Mouse (Mus musculus): Measurements from ENCODE around the gene Wnk1. TPM values are rescaled to one million over a fixed set of nuclear protein-coding genes. Genes with fewer than 3 reads are reported as not detected.
"Not testable (repeated sequence)": the region's sequence is repeated elsewhere in the genome, so short reads cannot be mapped to it uniquely, and the experiment has no call there.

Gene Wnk1
- 100 to 1,000 TPM; 212 to 252 (median 217) TPM for total RNA-seq (2022)

GRCm38 (mm10) chr6:120038366-120039255 lies at the start of gene Wnk1:
TSS of gene Wnk1 (minus strand) at chr6:120038672.
- peak; percentile 98 for DNase-seq (ENCODE audit: low spot score in 2 of 2)

DNA sequence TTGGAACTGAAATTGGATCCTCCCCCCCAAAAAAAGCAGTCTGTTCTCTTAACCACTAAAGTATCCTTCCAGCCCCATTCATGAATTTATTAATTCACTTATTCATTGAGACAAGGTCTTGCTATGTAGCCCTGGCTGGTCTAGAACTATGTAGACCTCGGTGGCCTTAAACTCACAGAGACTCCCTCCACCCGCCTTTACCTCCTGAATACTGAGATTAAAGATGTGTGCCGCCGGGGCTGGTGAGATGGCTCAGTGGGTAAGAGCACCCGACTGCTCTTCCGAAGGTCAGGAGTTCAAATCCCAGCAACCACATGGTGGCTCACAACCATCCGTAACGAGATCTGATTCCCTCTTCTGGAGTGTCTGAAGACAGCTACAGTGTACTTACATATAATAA lies 48.6 kb upstream of the Wnk1 start:
- DNase-seq (ENCODE audit: low spot score in 2 of 2) = not testable (repeated sequence)

- DNase-seq (ENCODE audit: low spot score in 2 of 2) = no peak
These were observed 47.4 kb upstream of the Wnk1 start for GRCm38 (mm10) chr6:120085832-120086231.

DNA sequence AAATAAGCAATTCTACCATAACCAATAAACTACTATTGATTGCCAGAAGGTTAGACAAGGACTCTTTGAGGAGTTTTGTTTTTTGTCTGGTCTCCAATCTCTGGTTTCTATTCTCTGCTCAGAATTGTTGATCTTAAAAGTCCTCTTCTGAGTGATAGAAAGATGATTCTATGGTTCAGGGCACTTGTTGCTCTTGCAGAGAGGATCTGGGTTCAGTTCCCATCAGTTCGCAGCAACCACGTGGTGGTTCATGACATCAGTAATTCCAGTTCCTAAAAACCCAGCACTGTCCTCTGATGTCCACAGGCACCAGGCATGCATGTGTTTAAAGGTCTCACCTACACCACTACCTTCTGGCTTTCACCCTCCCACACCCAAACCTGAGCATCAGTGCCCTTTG lies 46.5 kb upstream of the Wnk1 start:
- DNase-seq (ENCODE audit: low spot score in 2 of 2) = no peak

DNA sequence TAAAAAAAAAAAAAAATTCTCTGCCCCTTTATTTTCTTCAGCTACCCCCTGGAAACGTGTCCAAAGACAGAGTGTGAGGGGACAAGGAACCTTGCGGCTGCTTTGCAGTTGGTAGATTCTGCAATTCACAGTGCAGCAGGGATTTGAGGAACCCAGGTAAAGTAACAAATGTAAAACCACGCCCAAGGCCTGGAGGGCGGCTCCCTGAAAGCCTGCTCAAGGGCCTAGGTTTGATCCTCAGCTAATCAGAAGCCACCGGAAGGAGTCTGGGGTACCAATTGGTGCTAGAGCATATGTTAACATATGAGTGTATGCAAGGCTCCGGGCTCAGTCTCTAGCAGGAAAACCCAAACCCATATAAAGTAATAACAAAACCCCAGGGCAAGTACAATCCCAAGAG lies 45.0 kb upstream of the Wnk1 start:
- no peak for DNase-seq (ENCODE audit: low spot score in 2 of 2)

DNA sequence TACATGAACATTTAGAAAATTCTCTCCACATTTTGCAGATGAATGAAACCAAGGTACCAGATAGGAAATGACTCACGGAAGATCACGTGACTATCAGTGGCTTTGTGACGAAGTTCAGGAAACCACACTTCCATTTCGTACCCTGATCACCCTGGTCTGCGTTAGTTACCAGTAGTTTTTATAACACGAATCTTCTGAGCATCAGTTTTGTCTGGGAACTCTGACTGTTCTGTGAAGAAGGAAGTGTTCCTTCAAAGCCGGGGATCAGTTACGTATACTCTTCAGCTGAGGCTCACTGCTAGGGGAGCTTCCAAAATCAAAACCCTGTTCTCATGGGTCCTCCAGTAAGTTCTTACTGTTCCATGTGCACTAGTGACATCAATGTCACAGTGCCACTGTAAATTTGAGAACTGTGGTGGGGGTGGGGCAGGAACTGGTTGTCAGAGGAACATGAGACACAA lies 44.5 kb upstream of the Wnk1 start:
- no peak for DNase-seq (ENCODE audit: low spot score in 2 of 2)

DNA sequence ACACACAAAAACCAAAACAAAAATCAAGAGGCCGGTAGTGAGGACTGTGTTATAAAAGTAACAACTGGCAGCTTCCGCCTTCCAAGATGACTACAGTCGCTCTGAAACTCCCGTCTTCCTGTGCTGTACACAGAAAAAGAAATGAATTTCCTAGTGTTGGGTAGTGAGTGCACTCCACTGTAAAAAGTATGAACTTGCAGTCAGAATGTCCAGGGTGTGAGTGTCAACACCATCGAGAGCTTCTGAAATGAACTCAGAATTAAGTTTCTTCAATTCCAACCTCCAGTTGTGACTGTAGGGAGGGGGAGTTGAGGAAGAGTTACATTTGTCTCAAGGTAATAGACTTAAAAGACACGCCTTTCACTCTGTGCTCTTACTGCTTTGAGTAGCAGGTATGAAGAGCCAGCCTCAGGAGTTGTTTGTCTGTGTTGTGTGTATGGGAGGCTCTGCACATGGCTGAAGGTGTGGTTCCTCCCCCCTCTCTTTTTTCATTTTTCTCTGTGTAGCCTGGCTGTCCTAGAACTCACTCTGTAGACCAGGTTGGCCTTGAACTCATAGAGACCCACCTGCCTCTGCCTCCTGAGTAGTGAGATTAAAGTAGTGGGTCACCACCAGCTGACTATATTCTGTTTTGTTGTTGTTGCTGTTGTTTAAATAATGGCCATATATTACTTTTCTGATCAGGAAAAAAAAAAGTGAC lies 43.9 kb upstream of the Wnk1 start:
- DNase-seq (ENCODE audit: low spot score in 2 of 2) = no peak

GRCm38 (mm10) chr6:120081516-120081915 lies 43.0 kb upstream of the Wnk1 start:
- DNase-seq (ENCODE audit: low spot score in 2 of 2) = no peak

DNA sequence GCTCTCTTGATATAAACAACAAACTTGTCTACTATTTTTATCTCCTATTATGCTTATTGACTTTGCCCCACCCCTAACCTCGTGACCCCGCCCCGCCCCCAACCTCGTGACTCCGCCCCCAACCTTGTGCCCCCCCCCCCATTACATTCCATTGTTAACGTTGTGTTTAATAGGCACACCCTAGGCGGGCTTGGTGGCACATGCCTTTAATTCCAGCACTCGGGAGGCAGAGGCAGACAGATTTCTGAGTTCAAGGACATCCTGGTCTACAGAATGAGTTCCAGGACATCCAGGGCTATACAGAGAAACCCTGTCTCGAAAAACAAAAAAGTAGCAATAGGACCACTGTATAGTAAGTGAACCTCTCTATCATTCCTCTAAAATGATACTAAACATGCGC lies 41.1 kb upstream of the Wnk1 start:
- DNase-seq (ENCODE audit: low spot score in 2 of 2) = no peak

GRCm38 (mm10) chr6:120076619-120077450 lies 38.4 kb upstream of the Wnk1 start:
- no peak for DNase-seq (ENCODE audit: low spot score in 2 of 2)

DNA sequence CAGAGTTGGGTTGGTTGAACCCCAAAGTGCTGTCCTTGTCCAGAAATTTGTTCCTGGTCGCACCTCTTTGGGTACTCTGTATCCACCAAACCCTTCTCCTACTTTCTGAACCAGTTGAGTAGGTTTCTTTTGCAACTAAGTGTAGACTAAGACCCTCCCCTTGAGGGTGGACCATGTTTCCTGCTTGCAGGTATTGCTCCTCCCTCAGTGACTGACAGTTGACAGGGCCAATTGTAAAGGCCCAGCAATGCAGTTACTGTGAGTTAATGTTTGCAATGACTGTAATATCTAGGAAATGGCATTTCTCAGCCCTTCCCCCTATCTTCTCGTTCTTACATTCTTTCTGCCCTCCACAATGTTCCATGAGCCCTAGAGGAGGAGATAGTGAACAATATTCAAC lies 34.2 kb upstream of the Wnk1 start:
- no peak for DNase-seq (ENCODE audit: low spot score in 2 of 2)

- no peak for DNase-seq (ENCODE audit: low spot score in 2 of 2)
These were observed 31.1 kb upstream of the Wnk1 start for GRCm38 (mm10) chr6:120069546-120069945.

GRCm38 (mm10) chr6:120065552-120066177 lies 27.2 kb upstream of the Wnk1 start:
- no peak for DNase-seq (ENCODE audit: low spot score in 2 of 2)

GRCm38 (mm10) chr6:120064627-120065026 lies 26.2 kb upstream of the Wnk1 start:
- no peak for DNase-seq (ENCODE audit: low spot score in 2 of 2)

DNA sequence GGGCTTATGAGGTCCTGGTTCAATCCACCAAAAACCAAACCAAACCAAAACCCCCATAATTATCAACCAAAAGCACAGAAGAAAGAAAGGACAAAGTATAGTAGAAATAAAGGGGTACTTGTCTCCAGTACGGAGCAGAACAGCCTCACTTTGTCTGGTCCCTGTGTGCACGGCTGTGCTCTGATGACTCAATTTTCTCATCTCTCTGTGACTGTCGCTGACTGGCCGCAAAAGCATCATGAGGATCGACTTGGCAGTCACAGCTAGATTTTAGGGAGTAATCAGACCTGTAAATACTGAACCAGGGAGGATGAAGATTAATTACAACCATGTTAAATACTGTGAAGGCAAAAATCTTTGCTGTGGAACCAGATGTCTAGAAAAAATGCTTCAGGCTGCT lies 24.5 kb upstream of the Wnk1 start:
- peak; percentile 28 to 30 for DNase-seq (ENCODE audit: low spot score in 2 of 2)

DNA sequence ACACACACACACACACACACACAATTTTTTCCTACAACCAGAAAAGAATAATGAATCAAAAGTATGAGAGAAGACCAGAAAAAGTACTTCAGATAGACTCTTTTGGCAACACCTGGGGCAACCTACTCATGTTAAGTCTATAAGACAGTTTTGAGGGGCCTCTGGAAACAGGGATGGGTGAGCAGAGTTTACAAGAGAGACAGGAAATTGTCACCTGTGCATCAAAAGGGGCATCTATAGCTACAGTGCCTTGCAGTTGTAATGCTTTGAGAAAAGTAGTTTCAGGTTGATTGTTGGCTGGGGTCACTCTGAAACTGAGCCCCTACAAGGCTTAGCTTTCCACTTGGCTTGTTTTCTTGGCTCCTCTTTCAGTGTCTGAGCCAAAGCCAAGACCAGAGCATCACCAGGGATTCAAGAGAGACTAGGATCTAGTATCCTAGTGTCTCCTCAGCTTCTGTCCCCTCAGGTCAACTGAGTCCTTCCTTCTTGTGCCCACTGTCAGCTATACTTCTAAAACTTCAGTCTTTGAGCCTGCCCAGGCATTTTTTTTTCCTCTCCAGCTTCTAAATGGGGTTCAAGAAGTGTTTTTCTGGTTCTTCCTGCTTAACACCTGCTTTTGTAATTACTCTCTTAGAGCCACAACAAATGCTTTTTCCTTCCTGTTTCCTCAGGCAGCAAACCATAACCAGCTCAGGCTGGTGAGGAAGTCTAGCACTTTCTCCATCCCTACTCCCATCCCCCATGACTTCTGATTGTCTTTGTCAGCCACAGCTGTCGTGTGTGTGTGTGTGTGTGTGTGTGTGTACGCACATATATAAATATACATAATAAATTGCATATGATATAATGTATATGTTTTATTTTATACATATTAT lies 17.4 kb upstream of the Wnk1 start:
- no peak for DNase-seq (ENCODE audit: low spot score in 2 of 2)

GRCm38 (mm10) chr6:120054412-120054811 lies 15.9 kb upstream of the Wnk1 start:
- no peak for DNase-seq (ENCODE audit: low spot score in 2 of 2)

GRCm38 (mm10) chr6:120047705-120048292 lies 9.3 kb upstream of the Wnk1 start:
- no peak for DNase-seq (ENCODE audit: low spot score in 2 of 2)

DNA sequence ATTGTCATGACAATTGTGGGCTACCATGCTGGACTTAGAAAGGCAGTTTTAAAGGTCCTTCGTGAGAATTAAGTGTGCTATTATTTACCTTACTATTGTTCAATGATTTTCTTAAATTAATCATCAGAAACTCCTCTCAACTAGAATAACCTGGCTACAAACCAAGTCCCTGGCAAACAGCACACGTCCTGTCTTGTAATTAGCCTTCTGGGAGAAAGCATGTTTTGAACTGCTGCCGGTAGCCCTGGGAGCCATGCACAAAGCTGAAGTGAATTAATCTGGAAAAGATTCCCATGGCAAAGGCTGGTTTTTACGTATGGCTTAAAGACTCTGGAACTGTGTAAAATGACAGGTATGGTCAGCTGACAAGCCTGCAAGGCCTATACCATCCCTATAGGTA lies 6.9 kb upstream of the Wnk1 start:
- DNase-seq (ENCODE audit: low spot score in 2 of 2) = no peak

Data from layer of hippocampus, adult 8-10 months (tissue).